In the genomic region with DNA sequence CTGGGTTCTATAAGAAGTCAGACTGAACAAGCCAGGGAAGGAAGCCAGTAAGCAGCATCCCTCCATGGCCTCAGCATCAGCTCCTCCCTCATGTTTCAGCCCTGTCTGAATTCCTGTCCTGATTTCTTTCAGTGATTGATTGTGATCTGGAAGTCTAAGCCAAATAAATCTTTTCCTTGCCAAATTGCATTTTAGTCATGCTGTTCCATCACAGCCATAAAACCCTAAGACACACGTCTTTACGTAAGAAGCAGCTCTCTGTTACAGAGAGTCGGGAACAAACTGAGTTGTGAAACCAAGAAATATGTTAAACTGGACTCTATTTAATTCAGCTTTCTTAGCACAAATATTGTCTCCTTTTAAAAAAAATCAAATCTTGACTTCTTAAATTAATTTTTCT, we compare ENCODE assay signal across 12 mouse cellular contexts.
"Had no signal": no experiment of that assay in that cellular context is flagged by ENCODE, and none has a peak within 500 bp of the region (broad histone marks: within the 10 kb centered on the region; RNA-seq: fewer than 3 reads in every experiment).

No protein-coding gene starts in this region.

- H3K27ac ChIP-seq: limb, embryonic 10.5 days; liver, embryonic 15.5 days; neural tube, embryonic 12.5 days had no signal

- H3K9ac ChIP-seq: liver, embryonic 15.5 days; neural tube, embryonic 12.5 days had no signal

- H3K4me2 ChIP-seq: liver, embryonic 11.5 days; liver, embryonic 15.5 days; neural tube, embryonic 12.5 days had no signal

- H3K9me3 ChIP-seq: limb, embryonic 10.5 days; liver, embryonic 15.5 days; neural tube, embryonic 12.5 days had no signal

- H3K36me3 ChIP-seq: limb, embryonic 10.5 days; liver, embryonic 15.5 days; neural tube, embryonic 12.5 days had no signal

- H3K4me1 ChIP-seq: liver, embryonic 15.5 days had no signal

- ATAC-seq: intestine, embryonic 16.5 days had no signal

- H3K4me3 ChIP-seq: limb, embryonic 10.5 days; liver, embryonic 15.5 days; neural tube, embryonic 12.5 days had no signal

- H3K27me3 ChIP-seq: liver, embryonic 15.5 days; neural tube, embryonic 12.5 days had no signal

- DNase-seq: kidney, adult 8-10 months; kidney, postnatal 25 days; layer of hippocampus, adult 9-11 months; midbrain, embryonic 14.5 days; spleen, adult 18-20 months; thymus, adult 2 months; thymus, postnatal 36 days had no signal
